Mouse (Mus musculus): ENCODE data around the gene Cdk8. TPM values are rescaled to one million over a fixed set of nuclear protein-coding genes. Genes with fewer than 3 reads are reported as not detected.

Cdk8 gene
- total RNA-seq, 2 experiments from 2014 or later: 55.0 to 56.3 TPM

DNA sequence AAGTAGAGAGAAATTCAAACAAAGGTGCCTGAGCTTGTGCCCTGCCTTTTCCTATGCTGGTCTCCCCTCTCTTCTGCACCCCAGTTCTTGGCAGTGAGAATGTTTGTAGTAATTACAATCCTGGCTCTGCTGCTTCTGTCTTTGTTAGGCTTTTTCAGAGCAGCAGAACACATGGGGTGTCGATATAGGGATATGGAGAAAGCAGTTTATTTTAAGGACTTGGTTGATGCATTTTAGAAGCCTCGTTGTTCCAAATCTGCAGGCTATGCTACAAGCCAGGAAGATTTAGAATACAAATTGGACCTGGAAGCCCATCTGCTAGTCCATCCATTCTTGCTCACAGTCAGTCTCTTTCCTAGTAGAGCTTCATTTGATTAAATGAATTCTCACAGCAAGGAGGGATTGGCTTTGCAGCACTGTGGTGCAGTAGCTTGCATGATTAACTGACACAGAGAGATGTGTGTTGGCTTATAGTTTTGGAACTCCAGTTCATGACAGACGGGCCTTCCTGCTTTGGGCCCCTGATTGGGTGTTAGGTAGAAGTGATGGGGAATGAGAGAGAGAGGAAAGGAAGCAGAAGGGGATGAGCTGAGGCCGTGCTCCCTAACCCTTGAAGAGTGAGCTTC is 43.5 kb downstream of the Cdk8 start:
- no peak for DNase-seq (ENCODE audit: low spot score in 2 of 2)

DNA sequence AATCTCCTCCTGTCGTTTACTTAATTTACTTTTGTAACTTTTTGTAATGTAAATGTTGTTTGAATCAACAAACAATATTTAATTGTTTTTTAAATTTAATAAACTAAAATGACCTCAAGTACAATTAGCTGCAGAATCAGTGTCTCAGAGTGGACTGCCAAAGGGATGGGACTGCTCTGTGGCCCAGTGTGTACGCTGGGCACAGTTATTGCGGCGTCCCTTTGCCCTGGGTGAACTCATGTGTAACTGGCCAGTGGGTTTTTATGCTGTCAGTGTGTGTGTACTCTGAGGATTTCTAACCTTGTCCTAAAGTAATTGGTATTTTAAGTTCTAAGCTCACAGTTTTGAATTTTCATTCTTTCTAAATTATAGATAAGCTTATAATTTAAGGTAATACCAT is 46.5 kb downstream of the Cdk8 start:
- no peak for DNase-seq (ENCODE audit: low spot score in 2 of 2)

DNA sequence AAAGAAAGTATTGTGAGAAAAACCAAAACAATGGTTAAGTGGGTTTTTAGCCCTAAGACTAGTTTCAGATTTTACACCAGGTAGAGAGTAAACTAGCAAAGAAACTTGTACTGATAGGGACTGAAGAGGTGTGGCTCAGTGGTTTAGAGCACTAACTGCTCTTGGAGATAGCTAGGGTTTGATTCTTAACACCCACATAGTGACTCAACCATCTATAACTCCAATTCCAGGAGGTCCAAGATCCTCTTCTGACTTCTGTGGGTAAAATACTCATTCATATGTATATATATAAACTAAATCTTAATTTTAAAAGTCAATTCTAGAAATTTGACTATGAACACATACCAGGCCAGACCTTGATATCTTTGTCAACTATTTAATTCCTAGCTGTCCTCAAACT is 49.0 kb downstream of the Cdk8 start:
- DNase-seq (ENCODE audit: low spot score in 2 of 2): no peak

DNA sequence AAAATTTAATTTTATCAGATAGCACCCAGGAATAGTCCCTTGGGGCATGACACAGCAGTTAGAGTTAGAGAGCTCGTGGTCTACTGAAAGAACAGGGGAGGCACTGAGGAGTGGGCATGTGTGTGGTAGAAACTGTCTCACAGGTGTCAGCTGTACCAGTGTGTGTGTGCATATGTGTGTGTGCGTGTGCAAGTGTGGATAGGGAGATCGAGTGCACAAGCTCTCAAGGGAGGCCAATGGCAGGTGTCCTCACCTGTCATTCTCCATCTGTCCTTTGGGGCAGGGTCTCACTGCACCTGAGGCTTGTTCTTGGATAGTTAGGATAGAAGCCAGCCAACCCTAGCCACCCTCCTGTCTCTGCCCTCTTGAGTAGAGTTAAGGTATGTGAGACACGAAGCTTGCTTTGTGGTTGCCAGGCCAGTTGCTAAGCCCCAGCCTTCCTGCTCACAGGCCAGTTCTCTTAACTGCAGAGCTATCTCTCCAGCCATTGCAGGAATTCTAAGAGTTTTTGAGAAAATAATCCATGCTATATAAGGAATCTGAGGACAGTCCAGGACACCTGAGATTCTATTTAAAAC is 50.3 kb downstream of the Cdk8 start:
- no peak for DNase-seq (ENCODE audit: low spot score in 2 of 2)

DNA sequence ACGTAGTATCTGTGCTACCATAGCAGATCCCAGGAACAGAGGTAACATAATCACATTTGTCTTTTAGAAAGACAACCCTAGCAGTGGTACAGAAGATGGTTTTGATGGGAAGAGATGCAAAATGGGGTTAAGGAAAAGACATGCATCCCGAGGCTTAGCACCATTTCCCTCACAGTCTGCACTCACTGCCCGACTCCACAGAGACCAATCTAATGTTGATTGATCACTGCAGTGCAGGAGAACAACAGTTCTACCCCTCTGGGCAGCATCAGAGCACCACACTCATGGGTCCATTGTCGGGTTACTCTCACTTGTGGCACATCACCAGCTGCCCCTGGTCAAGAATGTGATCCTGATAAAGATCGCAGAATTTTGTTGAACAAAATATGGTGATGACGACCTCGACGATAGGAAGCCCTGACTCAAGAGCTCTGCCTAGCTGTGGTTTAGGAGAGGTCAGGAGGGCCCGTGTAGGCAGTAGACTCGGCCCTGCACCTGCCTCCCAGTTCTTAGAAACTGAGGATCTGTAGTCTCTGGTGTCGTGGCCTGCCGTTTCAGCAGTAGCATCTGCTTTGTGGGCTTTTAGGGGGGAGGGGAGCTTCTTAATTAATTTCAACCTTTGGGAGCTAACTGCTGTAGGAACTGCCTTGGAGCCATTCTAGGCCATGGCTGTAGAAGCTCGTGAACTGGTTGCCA is 51.0 kb downstream of the Cdk8 start:
- DNase-seq (ENCODE audit: low spot score in 2 of 2): no peak

DNA sequence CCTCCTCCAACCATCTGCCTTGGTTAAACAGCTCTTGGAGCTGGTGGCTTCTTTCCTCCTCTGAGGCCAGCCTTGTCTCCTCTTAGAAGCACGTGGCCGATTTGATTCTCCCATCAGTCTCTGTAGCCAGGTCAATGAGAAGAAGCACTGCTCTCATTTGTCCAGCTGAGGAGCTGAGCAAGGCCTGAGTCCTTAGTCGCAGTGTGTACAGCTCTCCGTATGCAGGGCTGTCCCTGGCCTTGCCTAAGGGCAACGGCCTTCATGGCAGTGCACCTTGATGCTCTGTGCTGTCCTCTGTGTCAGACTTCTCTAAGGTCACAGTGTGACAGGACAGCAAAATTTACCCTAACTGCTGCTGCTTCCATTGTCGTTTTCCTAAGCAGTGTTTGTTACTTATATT is 52.9 kb downstream of the Cdk8 start:
- no peak for DNase-seq (ENCODE audit: low spot score in 2 of 2)

DNA sequence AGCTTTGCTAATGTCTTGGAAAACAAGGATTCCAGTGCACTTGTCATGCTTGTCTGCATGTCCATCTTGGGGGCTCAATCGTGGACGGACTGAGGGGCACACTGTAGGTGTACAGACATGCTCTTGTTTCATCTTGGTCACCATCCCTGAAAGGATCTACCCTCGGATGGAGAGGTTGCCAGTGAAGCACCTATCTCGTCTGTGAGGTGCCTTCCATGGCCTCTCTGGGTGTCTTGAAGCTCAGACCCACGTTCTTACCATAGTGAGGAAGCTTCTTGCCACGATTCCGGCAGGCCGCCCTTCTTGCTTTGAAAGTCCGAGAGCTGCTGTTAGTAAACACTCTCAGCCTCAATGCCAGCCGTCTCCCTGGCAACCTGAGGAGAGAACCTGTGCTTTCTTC is 56.4 kb downstream of the Cdk8 start:
- DNase-seq (ENCODE audit: low spot score in 2 of 2): no peak

DNA sequence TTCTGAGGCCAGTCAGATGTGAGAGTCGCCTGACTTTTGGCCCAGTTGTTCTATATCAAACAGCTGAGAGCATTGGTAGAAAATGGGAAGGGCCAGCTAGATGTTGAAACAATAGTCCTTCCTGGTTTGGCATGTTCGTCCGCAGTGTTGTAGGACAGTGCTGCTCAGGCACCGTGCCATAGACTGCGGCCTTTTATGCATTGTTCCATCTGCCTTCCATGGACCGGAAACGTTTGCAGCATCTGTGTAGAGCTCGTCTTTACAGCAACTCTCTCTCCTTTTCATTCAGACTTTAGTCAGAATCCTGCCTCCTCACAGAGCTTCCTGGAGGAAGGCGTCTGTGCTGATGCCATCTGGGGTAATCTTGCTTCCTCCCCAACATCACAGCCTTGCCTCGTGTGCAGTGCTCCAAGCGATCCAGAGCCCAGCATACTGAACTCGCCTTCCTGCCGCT is 57.0 kb downstream of the Cdk8 start:
- DNase-seq (ENCODE audit: low spot score in 2 of 2): no peak

DNA sequence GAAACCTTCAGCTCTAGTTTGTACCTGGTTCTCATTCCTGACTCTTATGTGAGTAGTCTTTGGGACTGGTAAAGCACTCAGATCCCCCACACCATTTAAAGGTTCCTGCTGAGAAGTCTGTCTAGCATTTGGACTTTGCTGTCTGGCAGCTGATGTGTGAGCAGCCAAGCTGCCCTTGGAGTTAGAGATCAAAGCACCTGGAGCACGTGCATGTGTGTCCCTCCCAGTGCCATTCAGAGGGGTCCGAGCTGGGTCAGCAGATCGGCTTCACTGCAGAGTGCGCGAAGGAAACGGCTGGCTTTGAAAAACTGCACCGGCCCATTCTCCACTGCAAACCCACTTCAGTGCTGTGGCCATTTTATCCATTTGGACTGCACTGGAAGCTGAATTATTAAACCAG is 58.9 kb downstream of the Cdk8 start:
- no peak for DNase-seq (ENCODE audit: low spot score in 2 of 2)

DNA sequence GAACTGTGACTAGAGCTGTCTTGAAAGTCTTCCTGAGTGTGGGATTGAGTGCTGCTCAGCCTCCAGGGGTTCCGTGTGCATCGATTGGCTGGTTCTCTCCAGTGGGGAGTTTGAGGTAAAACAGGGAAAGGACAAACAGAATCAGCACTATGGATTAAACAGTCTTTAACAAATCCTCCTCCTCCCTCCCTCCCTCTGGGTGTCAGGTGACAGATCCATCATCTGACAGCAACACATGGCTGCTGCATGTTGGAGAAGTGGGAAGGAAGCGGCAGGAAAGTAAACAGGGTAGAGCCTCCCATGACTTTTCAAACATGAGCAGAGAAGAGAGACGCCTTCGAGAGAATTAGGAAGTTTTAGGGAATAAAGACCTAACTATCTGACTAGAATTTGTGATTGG is 59.4 kb downstream of the Cdk8 start:
- no peak for DNase-seq (ENCODE audit: low spot score in 2 of 2)

DNA sequence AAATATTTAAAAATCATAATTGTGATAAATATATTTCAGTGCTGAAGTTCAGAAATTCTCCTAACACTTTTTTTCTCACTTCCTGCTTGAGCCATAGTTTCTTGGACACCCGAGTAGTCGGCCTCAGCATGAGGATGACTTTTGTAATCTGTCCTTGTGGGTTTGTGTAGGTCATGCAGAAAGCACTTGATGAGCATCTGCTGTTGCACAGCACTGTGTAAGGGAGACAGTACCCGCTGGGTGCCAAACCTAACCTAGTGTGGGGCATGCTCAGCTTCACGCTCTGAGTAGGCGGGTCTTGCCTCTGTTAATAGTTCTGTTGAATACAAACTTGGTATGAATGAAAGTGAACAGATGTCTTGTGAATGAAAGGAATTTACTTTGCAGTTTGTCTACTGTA is 60.5 kb downstream of the Cdk8 start:
- no peak for DNase-seq (ENCODE audit: low spot score in 2 of 2)

DNA sequence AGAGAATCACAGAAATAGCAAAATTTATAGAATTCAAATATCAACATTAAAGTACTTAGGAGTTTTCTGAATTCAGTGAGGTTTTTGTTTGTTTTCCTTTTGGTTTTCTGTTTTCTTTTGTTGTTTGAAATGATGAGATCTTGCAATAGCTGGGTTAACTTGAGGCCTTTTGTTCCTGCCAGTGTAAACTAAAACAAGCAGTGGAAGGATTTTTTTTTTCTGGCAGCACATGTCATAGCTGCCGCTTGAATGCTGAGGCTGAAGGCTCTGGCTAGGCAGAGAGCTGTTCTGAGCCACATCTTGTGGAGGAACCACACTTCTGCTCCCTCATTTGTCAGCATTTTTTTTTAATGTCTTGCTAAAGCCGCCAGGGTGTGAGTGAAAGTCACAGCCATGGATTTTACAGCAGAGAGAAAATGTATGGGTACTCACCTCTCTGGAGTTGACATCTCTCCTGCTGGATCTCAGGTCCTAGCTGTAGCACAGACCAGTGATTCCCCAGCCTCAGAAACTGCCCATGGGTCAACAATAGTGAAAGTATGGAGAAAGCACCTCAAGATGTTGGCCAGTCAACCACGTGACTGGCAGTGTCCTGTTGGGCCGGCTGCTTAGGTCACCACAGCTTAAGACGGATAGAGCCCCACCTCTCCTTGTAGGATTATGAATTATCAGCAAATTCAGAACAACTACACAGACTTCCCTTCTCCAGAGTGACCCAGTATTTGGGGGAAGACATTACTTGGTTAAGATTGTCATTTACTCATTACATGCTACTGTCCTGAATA is 62.1 kb downstream of the Cdk8 start:
- DNase-seq (ENCODE audit: low spot score in 2 of 2): no peak

DNA sequence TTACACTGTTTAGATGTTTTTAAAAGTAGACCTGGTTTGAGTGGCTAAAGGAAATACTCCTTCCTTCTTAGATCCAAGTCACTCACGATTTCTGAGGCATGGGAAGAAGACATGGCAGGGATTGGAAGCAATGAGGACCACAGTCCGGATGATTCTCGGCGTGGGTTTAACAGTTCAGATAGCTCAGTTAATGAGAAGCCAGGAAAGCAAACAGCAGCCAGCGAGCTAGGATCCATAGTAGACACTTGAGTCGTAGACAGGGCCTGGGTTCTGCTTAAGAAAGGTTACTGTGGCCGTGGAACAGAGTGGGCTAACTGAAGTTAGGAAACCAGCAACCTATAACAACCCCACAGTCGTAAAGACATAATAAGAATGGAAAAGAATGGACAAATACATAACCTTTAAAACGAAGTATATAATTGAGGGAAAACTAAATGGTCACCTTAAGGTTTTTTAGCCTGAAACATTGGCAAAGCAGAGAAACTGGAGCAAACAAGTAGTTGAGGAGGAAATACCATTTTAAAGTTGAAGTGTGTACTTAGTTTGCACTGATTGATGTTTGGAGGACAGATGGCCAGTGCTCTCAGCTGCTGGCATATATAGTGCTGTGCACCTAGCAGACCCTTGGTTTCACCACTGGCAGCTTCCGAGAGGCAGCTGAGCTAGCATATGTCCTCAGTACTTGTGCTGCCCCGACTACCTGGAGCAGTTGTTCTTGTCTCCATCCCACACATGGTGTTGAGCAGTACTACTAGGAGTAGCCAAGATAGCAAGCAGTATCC is 63.1 kb downstream of the Cdk8 start:
- no peak for DNase-seq (ENCODE audit: low spot score in 2 of 2)

DNA sequence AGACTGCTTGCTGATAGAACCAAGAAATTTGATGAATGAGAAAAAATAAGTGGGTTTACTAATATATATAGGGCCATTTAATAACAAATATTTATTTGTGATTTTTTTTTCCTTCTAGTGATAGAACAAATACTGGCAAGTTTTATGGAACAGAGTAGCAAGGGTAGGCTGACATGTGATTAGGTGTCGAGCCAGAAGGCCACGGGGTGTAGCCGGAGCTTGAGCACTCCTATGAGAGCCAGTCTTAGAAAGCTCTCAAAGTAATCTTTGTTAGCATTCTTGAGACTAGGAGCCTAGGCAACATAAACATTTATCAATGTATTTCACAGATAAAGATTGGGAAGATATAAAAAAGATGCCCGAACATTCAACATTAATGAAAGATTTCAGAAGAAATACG is 63.8 kb downstream of the Cdk8 start:
- no peak for DNase-seq (ENCODE audit: low spot score in 2 of 2)

DNA sequence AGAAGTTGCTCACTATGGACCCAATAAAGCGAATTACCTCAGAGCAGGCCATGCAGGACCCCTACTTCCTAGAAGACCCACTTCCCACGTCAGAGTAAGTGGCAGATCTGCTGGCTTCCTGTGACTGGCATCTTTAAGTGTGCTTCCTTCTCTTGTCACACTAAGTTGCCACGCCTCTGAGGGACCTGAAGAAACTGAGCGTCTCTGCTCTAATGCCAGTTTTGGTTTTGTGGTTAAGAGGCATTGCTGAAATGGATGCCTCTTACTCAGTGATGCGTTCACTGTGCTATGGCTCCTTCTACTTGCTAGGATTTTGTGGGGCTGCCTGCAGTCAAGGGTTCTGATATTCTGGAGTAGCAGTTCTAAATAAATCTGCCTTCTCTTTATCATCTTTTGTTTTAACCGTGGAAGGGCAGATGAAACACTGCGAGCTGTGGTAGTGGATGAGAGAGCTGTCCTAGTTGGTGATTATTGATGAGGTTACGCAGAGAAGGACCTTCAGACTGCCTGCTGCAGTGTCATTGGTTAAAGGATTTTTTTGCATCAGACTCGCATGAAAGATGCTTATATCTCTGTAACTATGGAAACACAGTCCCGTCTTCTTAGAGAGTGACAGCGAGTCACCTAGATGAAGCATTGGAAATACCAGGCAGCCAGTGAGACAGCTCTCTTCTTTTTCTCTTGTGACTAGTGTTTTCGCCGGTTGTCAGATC is 67.9 kb downstream of the Cdk8 start:
- DNase-seq (ENCODE audit: low spot score in 2 of 2): no peak

DNA sequence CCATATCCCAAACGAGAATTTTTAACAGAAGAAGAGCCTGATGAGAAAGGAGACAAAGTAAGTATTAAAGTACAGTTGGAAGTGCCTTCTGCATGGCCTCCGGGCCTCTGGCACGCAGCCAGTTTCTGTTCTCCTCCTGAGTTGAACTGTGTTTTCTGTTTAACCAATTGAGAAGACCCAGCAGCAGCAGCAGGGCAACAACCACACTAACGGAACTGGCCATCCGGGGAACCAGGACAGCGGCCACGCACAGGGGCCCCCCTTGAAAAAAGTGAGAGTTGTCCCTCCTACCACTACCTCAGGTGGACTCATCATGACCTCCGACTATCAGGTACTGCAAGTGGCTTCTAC is 68.5 kb downstream of the Cdk8 start:
- peak; percentile 48 to 65 for DNase-seq (ENCODE audit: low spot score in 2 of 2)

DNA sequence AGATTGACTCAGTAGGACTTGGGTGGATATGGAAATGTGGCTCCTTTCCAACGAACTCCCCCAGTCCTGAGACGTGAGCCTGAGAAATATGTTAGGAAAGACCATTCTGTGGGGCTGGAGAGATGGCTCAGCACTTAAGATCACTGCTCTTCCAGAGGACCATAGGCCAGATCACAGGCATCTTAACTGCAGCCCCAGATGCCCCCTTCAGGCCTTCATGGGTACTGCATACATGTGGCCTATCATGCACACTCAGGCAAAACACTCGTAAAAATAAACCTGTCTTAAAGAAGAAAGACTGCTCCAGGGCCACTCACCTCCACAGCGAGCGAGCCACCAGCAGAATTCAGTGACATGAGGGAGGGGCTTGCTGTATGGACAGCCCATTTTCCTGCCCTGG is 72.4 kb downstream of the Cdk8 start:
- peak; percentile 78 to 79 for DNase-seq (ENCODE audit: low spot score in 2 of 2)

DNA sequence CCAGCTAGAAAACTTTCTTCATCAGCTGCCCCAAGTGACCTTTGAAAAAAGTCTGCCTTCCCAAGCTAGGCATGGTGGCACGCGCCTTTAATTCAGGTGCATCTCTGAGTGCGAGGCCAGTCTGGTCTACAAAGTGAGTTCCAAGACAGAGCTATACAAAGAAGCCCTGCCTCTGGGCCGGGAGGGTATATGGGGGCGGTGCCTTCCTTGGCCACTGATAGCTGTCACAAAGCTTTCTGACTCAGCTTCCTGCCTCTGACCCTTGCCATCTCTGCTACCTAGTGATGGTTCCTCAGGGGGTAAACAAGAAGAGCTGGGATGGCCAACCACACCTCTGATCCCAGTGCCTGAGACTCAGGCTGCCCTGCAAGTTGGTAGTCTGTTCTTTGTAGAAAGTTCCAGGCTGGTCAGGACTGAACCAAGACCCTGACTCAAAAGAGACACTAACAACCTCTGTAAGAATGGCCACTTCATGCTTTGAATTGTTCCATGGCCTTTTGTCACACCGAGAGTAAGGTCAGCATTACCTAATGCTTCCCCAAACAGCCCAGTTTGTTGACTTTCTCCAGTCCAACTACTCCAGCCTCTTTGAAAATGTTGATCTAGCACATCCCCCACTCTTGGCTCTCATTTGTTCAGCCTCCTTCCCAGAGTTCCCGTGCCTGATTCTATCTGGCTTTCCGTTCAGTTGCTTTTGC is 76.2 kb downstream of the Cdk8 start:
- DNase-seq (ENCODE audit: low spot score in 2 of 2): no peak

DNA sequence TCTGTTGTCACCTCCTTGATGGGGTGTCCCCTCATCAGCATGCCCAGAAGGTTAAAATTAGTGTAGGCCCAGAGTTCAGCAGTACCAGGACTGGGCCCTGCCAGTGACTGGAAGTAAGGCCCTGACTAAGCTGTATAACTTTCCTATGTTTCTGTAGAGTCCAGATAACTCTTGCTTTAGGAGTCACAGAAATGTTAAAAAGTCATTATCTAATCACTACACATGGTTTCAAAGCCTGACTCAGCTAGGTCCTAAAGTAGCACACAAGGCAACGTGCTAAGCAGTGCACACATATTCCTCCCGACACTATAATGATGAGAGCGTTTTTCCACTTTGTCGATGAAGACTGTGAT is 76.7 kb downstream of the Cdk8 start:
- DNase-seq (ENCODE audit: low spot score in 2 of 2): no peak

DNA sequence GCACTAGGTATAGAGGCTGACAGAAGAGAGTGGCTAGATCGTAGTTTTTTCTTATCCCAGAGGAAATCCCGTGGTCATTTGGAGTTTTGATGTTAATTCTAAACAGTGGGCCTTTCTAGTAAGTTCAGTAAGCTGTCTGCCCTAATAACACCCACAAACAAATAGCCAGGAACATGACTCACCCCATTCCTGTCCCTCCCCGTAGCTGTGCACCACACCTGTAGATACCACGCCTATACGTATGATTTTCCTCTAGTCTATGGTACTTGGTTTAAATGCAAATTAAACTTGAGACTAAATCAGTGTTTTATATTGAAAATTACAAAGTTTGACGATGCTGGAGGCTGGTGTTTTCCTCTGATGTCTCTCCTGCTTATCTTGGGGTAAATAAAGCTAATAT is 83.5 kb downstream of the Cdk8 start:
- no peak for DNase-seq (ENCODE audit: low spot score in 2 of 2)
